Mouse (Mus musculus): ENCODE results near the gene Usp40. TPM values are rescaled to one million over a fixed set of nuclear protein-coding genes. Genes with fewer than 3 reads are reported as not detected.

Gene Usp40
- polyA plus RNA-seq, 1 experiment from 2014 or later: 34.3 TPM

DNA sequence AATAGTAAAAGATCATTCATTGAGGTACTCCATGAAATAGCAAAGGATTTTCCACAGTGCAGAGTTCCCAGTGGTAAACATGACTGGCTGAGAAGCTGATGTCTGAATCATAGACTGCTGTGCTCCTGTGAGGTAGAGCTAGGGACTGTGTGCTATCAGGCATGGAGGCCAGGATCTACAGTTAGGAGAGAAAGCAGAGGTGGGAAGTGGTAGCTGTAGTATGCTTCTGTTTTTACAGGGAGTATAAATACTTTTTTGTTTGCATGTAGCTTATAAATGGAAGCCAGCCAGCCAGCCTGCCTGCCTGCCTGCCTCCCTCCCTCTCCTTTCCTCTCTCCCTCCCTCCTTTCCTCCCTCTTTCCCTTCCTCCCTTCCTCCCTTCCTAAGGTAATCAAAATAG lies 95.0 kb downstream of the Usp40 start:
- no peak for DNase-seq (ENCODE audit: low spot score)
- Histone ChIP-seq H3K27me3 (ENCODE audit: control insufficient read depth, insufficient read depth, low read length) (no peaks in the 10 kb centered on the region), H3K4me3 (ENCODE audit: low read depth, low read length) (no peak overlapping the region), H3K4me2 (ENCODE audit: low read depth, low read length, severe bottlenecking) (no peak overlapping the region), H3K9me3 (ENCODE audit: control insufficient read depth, low read length) (no peaks in the 10 kb centered on the region), H3K9ac (ENCODE audit: low read length) (no peak overlapping the region), H3K4me1 (replicated peaks; ENCODE audit: control insufficient read depth, insufficient read depth, low read length) (no peaks in the 10 kb centered on the region), H3K27ac (ENCODE audit: low read depth, low read length) (no peak overlapping the region), H3K36me3 (ENCODE audit: control insufficient read depth, insufficient read depth, low read length) (no peaks in the 10 kb centered on the region; the same call in 1 of the 2 replicates)
- ATAC-seq (replicated peaks; ENCODE audit: low FRiP score): no peak

DNA sequence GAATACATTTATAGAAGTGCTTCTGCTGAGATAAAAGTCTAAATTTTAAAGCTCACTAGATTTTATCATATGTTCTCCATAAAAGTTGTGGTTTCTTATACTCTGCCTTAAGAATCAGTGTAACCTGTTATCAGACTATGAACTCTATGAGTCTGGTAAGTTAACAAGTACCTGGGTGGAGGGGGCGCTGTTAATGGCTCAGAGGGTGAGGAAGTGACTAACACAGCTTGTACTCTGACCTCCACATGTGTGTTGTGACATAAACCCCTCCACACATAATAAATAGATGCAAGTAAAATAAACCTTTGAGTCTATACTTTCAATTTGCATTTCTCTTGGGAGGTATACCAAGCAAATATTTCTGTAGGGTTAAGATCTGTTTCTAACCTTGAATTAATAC lies 97.9 kb downstream of the Usp40 start:
- no peaks in the 10 kb centered on the region for H3K27me3 ChIP-seq (ENCODE audit: control insufficient read depth, insufficient read depth, low read length)

DNA sequence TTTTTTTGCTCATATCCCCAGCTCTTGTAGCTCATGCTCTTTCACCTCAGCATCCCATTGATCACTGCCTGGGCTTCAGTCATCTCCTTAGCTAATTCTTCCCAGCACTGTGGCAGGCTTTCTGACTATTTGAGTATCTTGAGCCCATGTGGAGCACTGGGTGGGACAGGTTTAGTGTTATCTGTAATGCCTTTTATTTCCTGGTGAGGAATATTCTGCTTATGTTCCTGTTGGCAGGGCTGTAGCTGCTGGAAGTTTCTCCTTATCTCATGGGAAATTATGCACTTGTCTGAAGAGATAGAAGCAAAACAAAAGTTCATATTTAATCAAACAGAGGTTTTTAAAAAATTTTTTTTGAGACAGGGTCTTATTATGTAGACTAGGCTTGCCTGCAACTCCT lies 98.8 kb downstream of the Usp40 start:
- no peak for DNase-seq (ENCODE audit: low spot score)
- Histone ChIP-seq H3K9me3 (ENCODE audit: control insufficient read depth, low read length) (no peaks in the 10 kb centered on the region), H3K9ac (ENCODE audit: low read length) (no peak overlapping the region), H3K27ac (ENCODE audit: low read depth, low read length) (no peak overlapping the region), H3K27me3 (ENCODE audit: control insufficient read depth, insufficient read depth, low read length) (no peaks in the 10 kb centered on the region), H3K4me2 (ENCODE audit: low read depth, low read length, severe bottlenecking) (no peak overlapping the region), H3K4me1 (replicated peaks; ENCODE audit: control insufficient read depth, insufficient read depth, low read length) (no peaks in the 10 kb centered on the region), H3K4me3 (ENCODE audit: low read depth, low read length) (no peak overlapping the region), H3K36me3 (ENCODE audit: control insufficient read depth, insufficient read depth, low read length) (no peaks in the 10 kb centered on the region)
- no peak for ATAC-seq (replicated peaks; ENCODE audit: low FRiP score)

More for the DNA sequence above, 97.9 kb downstream of the Usp40 start:
- no peak overlapping the region for H3K27ac ChIP-seq (ENCODE audit: low read depth, low read length)
- H3K36me3 ChIP-seq (ENCODE audit: control insufficient read depth, insufficient read depth, low read length): no peaks in the 10 kb centered on the region
- no peaks in the 10 kb centered on the region for H3K9me3 ChIP-seq (ENCODE audit: control insufficient read depth, low read length)
- ATAC-seq (replicated peaks; ENCODE audit: low FRiP score) (no peak), DNase-seq (ENCODE audit: low spot score) (no peak)
- H3K4me3 ChIP-seq (ENCODE audit: low read depth, low read length): no peak overlapping the region
- WGBS: 91% methylated on average over 1 of the region's 1 CpGs
- H3K9ac ChIP-seq (ENCODE audit: low read length): no peak overlapping the region
- H3K4me1 ChIP-seq (replicated peaks; ENCODE audit: control insufficient read depth, insufficient read depth, low read length): no peaks in the 10 kb centered on the region
- no peak overlapping the region for H3K4me2 ChIP-seq (ENCODE audit: low read depth, low read length, severe bottlenecking)

DNA sequence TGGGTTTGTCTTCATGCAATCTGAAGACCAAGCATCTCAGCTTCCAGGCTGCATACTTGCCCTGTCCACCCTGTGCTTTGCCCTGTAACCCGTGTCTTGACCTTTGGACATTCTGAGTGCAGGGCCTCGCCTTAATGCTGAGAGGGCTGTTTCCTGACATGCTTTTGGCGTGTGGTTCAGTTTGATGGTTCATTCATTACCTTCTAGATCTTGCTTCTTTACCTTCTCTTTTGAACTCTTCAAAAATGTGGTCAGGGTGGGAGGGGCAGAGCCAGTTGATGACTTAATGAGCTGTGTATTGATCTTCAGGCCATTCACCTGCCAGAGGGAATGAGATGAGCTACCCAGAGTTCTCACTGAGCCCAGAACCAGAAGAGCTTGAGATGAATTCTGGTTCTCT lies 99.6 kb downstream of the Usp40 start:
- Histone ChIP-seq H3K27me3 (ENCODE audit: control insufficient read depth, insufficient read depth, low read length) (no peaks in the 10 kb centered on the region), H3K9me3 (ENCODE audit: control insufficient read depth, low read length) (no peaks in the 10 kb centered on the region), H3K4me3 (ENCODE audit: low read depth, low read length) (no peak overlapping the region), H3K36me3 (ENCODE audit: control insufficient read depth, insufficient read depth, low read length) (no peaks in the 10 kb centered on the region), H3K27ac (ENCODE audit: low read depth, low read length) (no peak overlapping the region), H3K4me2 (ENCODE audit: low read depth, low read length, severe bottlenecking) (no peak overlapping the region), H3K4me1 (replicated peaks; ENCODE audit: control insufficient read depth, insufficient read depth, low read length) (no peaks in the 10 kb centered on the region), H3K9ac (ENCODE audit: low read length) (no peak overlapping the region)
- DNase-seq (ENCODE audit: low spot score) (no peak), ATAC-seq (replicated peaks; ENCODE audit: low FRiP score) (no peak)
- 81% methylated on average over 3 of the region's 3 CpGs for WGBS

DNA sequence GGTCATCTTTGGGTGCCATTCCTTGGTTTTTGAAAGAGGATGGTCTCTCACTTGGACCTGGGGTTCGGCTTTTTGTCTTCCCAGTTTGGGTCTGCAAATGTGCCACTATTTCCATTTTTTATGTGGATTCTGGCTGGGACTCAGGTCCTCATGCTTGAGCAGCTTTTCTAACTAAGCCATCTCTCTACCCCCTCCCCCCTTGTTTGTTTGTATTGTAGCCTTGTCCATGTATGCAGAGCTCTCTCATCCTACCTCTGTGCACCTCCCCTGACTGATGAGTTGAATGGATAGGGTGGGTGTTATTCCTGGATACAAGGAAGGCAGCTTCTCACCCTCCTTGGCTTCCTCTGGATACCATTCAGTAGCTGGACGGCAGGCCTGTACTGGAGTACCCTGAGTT lies 100.3 kb downstream of the Usp40 start:
- no peaks in the 10 kb centered on the region for H3K36me3 ChIP-seq (ENCODE audit: control insufficient read depth, insufficient read depth, low read length)
- no peak overlapping the region for H3K4me2 ChIP-seq (ENCODE audit: low read depth, low read length, severe bottlenecking)
- H3K9me3 ChIP-seq (ENCODE audit: control insufficient read depth, low read length): no peaks in the 10 kb centered on the region
- H3K27ac ChIP-seq (ENCODE audit: low read depth, low read length): no peak overlapping the region
- ATAC-seq (replicated peaks; ENCODE audit: low FRiP score) (no peak), DNase-seq (ENCODE audit: low spot score) (no peak)
- no peak overlapping the region for H3K4me3 ChIP-seq (ENCODE audit: low read depth, low read length)
- H3K27me3 ChIP-seq (ENCODE audit: control insufficient read depth, insufficient read depth, low read length): no peaks in the 10 kb centered on the region
- H3K4me1 ChIP-seq (replicated peaks; ENCODE audit: control insufficient read depth, insufficient read depth, low read length): no peaks in the 10 kb centered on the region
- no peak overlapping the region for H3K9ac ChIP-seq (ENCODE audit: low read length)
- 95% methylated on average over 2 of the region's 2 CpGs for whole genome bisulfite sequencing

DNA sequence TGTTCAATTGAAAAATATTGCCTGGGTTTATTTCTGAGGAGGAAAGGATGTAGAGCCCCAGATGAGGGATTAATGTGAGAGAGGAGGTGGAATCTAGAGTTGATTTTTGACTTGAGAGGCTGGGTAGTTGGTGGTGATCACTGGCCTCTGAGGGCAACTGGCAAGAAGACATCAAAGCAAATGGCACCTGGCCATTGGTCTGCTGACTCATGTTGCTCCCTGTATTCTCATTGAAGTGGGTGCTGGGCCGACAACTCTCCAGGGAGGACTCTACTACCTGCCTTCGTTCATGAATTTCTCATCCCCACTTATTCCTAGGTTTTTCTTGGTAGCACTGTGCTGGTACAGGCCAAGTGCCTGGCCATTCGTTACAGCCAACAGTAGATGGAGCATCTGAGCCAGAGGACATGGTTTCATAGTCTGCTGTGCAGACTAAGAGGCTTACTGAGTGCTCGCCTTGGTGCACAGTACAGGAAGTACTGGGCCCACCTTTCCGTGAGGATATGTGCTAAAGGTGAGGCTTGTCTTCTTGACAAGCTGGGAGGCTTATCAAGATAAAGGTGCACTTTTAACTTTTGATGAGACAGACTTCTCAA lies 101.9 kb downstream of the Usp40 start:
- DNase-seq (ENCODE audit: low spot score) (no peak), ATAC-seq (replicated peaks; ENCODE audit: low FRiP score) (no peak)
- WGBS: 90% methylated on average over 5 of the region's 5 CpGs
- no peaks in the 10 kb centered on the region for H3K36me3 ChIP-seq (ENCODE audit: control insufficient read depth, insufficient read depth, low read length)
- H3K27ac ChIP-seq (ENCODE audit: low read depth, low read length): no peak overlapping the region
- no peaks in the 10 kb centered on the region for H3K9me3 ChIP-seq (ENCODE audit: control insufficient read depth, low read length)
- H3K9ac ChIP-seq (ENCODE audit: low read length): no peak overlapping the region
- no peaks in the 10 kb centered on the region for H3K4me1 ChIP-seq (replicated peaks; ENCODE audit: control insufficient read depth, insufficient read depth, low read length)
- no peaks in the 10 kb centered on the region for H3K27me3 ChIP-seq (ENCODE audit: control insufficient read depth, insufficient read depth, low read length)
- no peak overlapping the region for H3K4me2 ChIP-seq (ENCODE audit: low read depth, low read length, severe bottlenecking)
- H3K4me3 ChIP-seq (ENCODE audit: low read depth, low read length): no peak overlapping the region

DNA sequence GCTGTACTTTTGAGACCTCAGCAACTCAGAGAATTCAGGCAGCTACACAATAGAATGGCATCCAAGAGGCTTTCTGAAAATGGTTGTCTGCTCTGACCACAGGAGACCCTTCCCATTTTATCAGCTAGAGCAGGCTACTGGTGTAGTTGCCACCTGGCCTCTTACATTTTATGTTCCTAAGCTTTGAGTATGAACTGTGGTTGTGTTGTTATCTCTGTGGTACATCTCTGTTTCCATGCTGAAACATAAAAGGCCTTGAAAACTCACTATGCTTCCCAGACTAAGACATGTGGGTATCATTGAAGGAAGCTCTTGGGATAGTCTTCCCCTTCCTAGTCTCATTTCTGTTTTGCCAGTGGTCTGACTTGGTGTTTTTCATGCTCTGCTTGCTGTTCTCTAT lies 106.2 kb downstream of the Usp40 start:
- no peaks in the 10 kb centered on the region for H3K27me3 ChIP-seq (ENCODE audit: control insufficient read depth, insufficient read depth, low read length)
- no peak for DNase-seq (ENCODE audit: low spot score)
- no peaks in the 10 kb centered on the region for H3K4me1 ChIP-seq (replicated peaks; ENCODE audit: control insufficient read depth, insufficient read depth, low read length)
- no peak overlapping the region for H3K4me2 ChIP-seq (ENCODE audit: low read depth, low read length, severe bottlenecking)
- H3K4me3 ChIP-seq (ENCODE audit: low read depth, low read length): no peak overlapping the region
- H3K27ac ChIP-seq (ENCODE audit: low read depth, low read length): no peak overlapping the region
- no peaks in the 10 kb centered on the region for H3K36me3 ChIP-seq (ENCODE audit: control insufficient read depth, insufficient read depth, low read length)
- no peaks in the 10 kb centered on the region for H3K9me3 ChIP-seq (ENCODE audit: control insufficient read depth, low read length)
- H3K9ac ChIP-seq (ENCODE audit: low read length): no peak overlapping the region
- no peak for ATAC-seq (replicated peaks; ENCODE audit: low FRiP score)

DNA sequence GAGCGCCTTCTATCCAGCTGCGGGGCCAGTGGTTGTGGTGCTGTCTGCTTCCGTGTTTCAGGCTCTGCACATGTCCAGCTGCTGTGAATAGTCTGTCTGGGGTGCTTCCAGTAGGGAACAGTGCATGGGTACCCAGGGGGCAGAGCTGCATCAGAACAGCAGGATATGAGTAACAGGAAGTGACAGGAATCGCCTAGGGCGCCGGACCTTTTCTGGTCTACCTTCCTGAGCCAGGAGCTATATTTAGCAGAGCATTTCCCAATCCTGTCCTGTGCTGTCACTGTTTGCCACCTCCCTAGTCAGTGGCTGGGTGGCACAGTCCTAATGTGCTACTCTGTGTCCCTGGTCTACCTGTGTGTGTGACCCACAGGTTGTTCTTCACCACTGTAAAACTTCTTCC lies 107.4 kb downstream of the Usp40 start:
- Histone ChIP-seq H3K9me3 (ENCODE audit: control insufficient read depth, low read length) (no peaks in the 10 kb centered on the region), H3K4me1 (replicated peaks; ENCODE audit: control insufficient read depth, insufficient read depth, low read length) (no peaks in the 10 kb centered on the region), H3K4me2 (ENCODE audit: low read depth, low read length, severe bottlenecking) (no peak overlapping the region), H3K27me3 (ENCODE audit: control insufficient read depth, insufficient read depth, low read length) (no peaks in the 10 kb centered on the region), H3K27ac (ENCODE audit: low read depth, low read length) (no peak overlapping the region), H3K4me3 (ENCODE audit: low read depth, low read length) (no peak overlapping the region), H3K36me3 (ENCODE audit: control insufficient read depth, insufficient read depth, low read length) (no peaks in the 10 kb centered on the region), H3K9ac (ENCODE audit: low read length) (no peak overlapping the region)
- WGBS: 91% methylated on average over 6 of the region's 6 CpGs
- DNase-seq (ENCODE audit: low spot score) (no peak), ATAC-seq (replicated peaks; ENCODE audit: low FRiP score) (no peak)

DNA sequence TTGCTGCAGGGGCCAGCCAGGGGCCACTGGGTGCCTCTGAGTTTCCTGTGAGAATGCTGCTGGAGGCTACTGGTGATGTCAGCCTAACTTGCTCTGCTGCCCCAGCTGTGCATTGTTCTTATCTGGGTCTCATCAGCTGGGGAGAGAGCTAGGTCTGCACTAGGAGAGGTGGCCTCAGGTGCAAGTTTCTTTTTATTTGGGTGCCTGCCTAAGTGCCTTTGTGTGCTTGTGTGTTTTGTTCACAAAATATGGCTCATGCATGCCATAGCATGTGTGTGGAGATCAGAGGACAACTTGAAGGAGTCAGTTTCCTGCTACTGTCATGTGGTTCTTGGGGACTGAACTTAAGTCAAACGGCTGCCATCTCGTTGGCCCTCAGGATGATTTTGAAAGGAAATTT lies 108.7 kb downstream of the Usp40 start:
- WGBS: 100% methylated on average over 2 of the region's 2 CpGs
- ATAC-seq (replicated peaks; ENCODE audit: low FRiP score): no peak

More for the DNA sequence above, 108.7 kb downstream of the Usp40 start:
- H3K9me3 ChIP-seq (ENCODE audit: control insufficient read depth, low read length): no peaks in the 10 kb centered on the region
- H3K27me3 ChIP-seq (ENCODE audit: control insufficient read depth, insufficient read depth, low read length): no peaks in the 10 kb centered on the region
- H3K27ac ChIP-seq (ENCODE audit: low read depth, low read length): no peak overlapping the region
- no peaks in the 10 kb centered on the region for H3K36me3 ChIP-seq (ENCODE audit: control insufficient read depth, insufficient read depth, low read length)
- no peak for DNase-seq (ENCODE audit: low spot score)
- no peaks in the 10 kb centered on the region for H3K4me1 ChIP-seq (replicated peaks; ENCODE audit: control insufficient read depth, insufficient read depth, low read length)
- no peak overlapping the region for H3K4me2 ChIP-seq (ENCODE audit: low read depth, low read length, severe bottlenecking)
- no peak overlapping the region for H3K4me3 ChIP-seq (ENCODE audit: low read depth, low read length)
- no peak overlapping the region for H3K9ac ChIP-seq (ENCODE audit: low read length)
